Mouse (Mus musculus) right cerebral cortex, postnatal 36 days (tissue): ENCODE results near the gene Zbtb16.

ENCODE experiments used
- DNase-seq, 2 experiments: peaks; one replicate each; pipeline ENCODE4 v3.0.0; 2022; ENCODE audit warnings: low spot score in 2 of 2, mixed read lengths in 1 of 2

Gene Zbtb16

GRCm38 (mm10) chr9:48767666-48768432, 68.2 kb downstream of the Zbtb16 start:
- DNase-seq, result peak; percentile 44 to 69

- DNase-seq, result no peak
These were observed 70.1 kb downstream of the Zbtb16 start for GRCm38 (mm10) chr9:48765927-48766326.

- DNase-seq, result no peak
These were observed 71.7 kb downstream of the Zbtb16 start for GRCm38 (mm10) chr9:48764311-48764710.

- DNase-seq, result no peak
These were observed 74.0 kb downstream of the Zbtb16 start for GRCm38 (mm10) chr9:48761732-48762637.

- no peak for DNase-seq
These were observed 74.9 kb downstream of the Zbtb16 start for GRCm38 (mm10) chr9:48761175-48761556.

GRCm38 (mm10) chr9:48760449-48761174, 75.4 kb downstream of the Zbtb16 start:
- peak; percentile 56 to 63 for DNase-seq

GRCm38 (mm10) chr9:48759098-48759497, 76.9 kb downstream of the Zbtb16 start:
- no peak for DNase-seq

- no peak for DNase-seq
These were observed 78.1 kb downstream of the Zbtb16 start for GRCm38 (mm10) chr9:48757650-48758580.

GRCm38 (mm10) chr9:48756261-48756812, 79.7 kb downstream of the Zbtb16 start:
- DNase-seq, result no peak

- no peak for DNase-seq
These were observed 80.5 kb downstream of the Zbtb16 start for GRCm38 (mm10) chr9:48755438-48756070.

GRCm38 (mm10) chr9:48754418-48754817, 81.6 kb downstream of the Zbtb16 start:
- no peak for DNase-seq

GRCm38 (mm10) chr9:48753881-48754280, 82.1 kb downstream of the Zbtb16 start:
- no peak for DNase-seq

GRCm38 (mm10) chr9:48751900-48752299, 84.1 kb downstream of the Zbtb16 start:
- DNase-seq, result no peak

- no peak for DNase-seq
These were observed 86.4 kb downstream of the Zbtb16 start for GRCm38 (mm10) chr9:48749666-48750065.

GRCm38 (mm10) chr9:48749168-48749567, 86.9 kb downstream of the Zbtb16 start:
- peak in 1 of 2 experiments; percentile 36 for DNase-seq

GRCm38 (mm10) chr9:48748761-48749160, 87.3 kb downstream of the Zbtb16 start:
- no peak for DNase-seq

- no peak for DNase-seq
These were observed 87.8 kb downstream of the Zbtb16 start for GRCm38 (mm10) chr9:48748216-48748615.

GRCm38 (mm10) chr9:48746506-48746905, 89.5 kb downstream of the Zbtb16 start:
- no peak for DNase-seq

GRCm38 (mm10) chr9:48745347-48746119, 90.5 kb downstream of the Zbtb16 start:
- no peak for DNase-seq
